Mouse (Mus musculus) ES-Bruce4 (cell line): ENCODE results near the gene Flad1.

Experiments
- CTCF ChIP-seq: IDR thresholded peaks from one replicate; pipeline ENCODE4 v1.8.1; 2011; ENCODE audit warnings: low read depth, low read length
- EP300 ChIP-seq: IDR thresholded peaks from 2 replicates; pipeline ENCODE4 v1.6.1; 2011; ENCODE audit warnings: low read depth, low read length; ENCODE audit not compliant: insufficient read depth
- POLR2A ChIP-seq: IDR thresholded peaks from one replicate; pipeline ENCODE4 v1.8.1; 2011; ENCODE audit warnings: low read length; ENCODE audit not compliant: insufficient read depth

DNA sequence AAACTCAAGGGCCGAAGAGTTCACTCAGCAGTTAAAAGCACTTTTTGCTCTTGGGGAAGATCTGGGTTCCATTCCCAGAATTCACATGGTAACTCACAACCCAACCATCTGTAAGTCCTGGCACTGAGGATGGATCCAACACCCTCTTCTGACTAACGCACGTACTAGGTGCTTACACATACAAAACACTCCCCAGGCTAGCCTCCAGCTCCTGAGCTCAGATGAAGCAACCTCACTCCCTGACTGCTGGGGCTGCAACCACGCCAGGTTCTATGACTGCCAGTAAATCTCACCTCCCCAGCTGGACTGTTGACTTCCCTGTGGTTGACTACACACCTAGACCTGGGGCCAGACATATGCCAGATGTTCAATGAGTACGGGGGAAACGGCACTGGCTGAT is 4.8 kb downstream of the Flad1 start:
- TF ChIP-seq POLR2A: no peak
- TF ChIP-seq CTCF: no peak
- no peak for TF ChIP-seq EP300
